Mouse (Mus musculus) kidney, adult 9 months (tissue): ENCODE measurements at regions not wholly inside any gene's neighbourhood (a gene's known extent, or its start where the extent isn't known, plus 50 kb on each side); places are given as distances from the start of the nearest gene placed in this dataset.
A peak's percentile ranks its signal among the peaks of the same experiment; 100 is the strongest.

Experiments used
- DNase-seq: peaks from one replicate; pipeline ENCODE4 v3.0.0; 2022

- no peak for DNase-seq
Observed at GRCm38 (mm10) chr7:115300241-115300640, 556.7 kb downstream of the Insc start.

GRCm38 (mm10) chr7:115308377-115308776, 564.9 kb downstream of the Insc start:
- DNase-seq: no peak

- DNase-seq: peak; percentile 7
Observed at GRCm38 (mm10) chr7:115310400-115311225, 567.1 kb downstream of the Insc start.

DNA sequence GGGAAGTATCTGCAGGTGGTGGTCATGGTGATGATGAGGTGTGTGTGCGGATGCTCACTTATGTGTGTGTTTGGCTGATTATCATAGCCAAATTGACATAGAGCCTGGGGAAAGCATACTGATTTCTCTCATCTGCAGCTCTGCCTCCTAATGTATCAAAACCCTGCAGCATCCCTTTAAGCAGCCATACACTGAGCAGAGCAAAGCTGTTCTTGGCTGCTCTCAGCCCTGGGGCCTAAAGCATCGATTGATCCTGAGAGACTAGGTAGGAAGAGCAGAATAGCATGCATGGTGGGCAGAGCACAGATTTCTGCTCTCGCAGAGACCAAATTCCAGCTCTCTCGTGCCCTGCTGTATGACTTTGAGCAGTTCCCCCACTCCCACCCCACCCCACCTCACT, 576.0 kb downstream of the Insc start:
- DNase-seq: no peak

DNA sequence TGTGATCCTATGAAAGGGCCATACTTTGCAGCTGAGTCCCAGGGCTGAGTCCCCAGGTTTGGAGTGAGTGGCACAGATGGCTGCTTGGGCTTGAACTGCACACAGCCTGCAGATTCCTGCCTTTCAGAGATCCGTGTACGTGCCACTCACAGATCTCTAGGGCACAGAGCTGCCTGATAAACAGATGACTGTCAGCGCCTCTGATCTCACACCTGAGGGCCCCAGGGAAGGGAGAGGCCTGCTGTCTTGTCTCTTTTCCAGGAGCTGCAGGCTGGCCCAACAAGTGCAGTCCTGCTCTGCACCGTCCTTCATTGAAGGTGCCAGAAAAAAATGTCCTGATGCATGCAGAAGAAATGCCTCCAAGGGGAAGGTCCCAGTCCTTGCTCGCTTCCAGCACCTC, 579.5 kb downstream of the Insc start:
- no peak for DNase-seq

DNA sequence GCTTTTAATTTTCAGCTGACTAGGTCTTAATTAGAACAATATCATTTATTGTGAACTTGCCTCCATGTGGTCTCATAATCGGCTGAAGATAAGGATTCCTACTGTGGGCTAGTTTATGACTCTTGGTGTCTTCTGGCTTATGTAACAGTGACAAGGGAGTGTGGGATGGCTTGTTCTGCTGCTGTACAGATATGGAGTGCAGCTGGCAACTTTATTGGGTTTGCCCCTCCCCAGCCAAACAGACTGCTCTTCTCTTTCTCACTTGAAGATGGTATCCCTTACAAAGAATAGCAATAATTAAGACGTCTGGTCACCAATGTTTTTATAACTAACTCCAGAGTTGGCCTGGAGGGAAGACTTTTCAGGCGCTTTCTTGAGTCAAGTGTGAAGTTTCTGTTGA, 584.8 kb downstream of the Insc start:
- no peak for DNase-seq

- DNase-seq: no peak
Observed at GRCm38 (mm10) chr7:115331698-115332097, 588.2 kb downstream of the Insc start.

GRCm38 (mm10) chr7:115333046-115333577, 589.6 kb downstream of the Insc start:
- DNase-seq: peak; percentile 23

DNA sequence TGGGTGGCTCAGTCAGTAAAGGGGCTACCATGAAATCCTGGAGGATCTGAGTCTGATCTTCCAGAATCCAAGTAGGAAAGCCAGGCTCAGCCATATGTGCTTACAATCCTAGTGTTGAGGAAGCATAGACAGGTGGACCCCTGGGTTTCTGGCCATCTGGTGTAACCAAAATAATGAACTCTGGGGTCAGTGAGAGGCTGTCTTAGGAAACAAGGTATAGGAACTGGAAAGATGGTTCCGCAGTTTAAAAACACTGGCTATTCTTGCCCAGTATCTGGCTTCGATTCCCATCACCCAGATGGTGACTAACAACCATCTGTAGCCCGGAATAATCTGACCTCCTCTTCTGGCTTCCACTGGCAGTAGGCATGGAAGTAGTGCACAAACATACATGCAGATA, 591.6 kb downstream of the Insc start:
- DNase-seq: no peak

DNA sequence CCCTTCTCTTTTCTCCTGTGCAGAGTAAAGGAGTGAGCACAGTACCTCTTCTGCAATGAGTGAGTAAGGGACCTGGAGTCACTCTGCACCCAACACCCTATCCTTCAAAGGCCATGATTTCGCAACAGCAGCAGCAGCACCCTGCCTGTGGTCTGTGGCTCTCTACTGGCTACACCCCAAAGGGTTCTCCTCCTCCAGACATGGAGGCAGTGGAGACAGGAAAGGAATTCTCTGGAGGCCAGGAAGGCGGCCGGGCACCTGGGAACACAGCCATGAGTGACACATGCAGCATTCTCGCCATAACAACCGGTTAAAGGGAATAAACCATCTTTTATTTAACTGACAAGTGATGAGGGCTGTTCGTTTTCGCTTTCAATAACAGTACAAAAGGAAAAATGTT, 596.7 kb downstream of the Insc start:
- DNase-seq: no peak

GRCm38 (mm10) chr7:115341007-115341406, 597.5 kb downstream of the Insc start:
- no peak for DNase-seq

GRCm38 (mm10) chr7:115345749-115346148, 602.3 kb downstream of the Insc start:
- DNase-seq: no peak

- no peak for DNase-seq
Observed at GRCm38 (mm10) chr7:115358711-115359110, 615.2 kb downstream of the Insc start.

- no peak for DNase-seq
Observed at GRCm38 (mm10) chr7:115360142-115360541, 616.6 kb downstream of the Insc start.

DNA sequence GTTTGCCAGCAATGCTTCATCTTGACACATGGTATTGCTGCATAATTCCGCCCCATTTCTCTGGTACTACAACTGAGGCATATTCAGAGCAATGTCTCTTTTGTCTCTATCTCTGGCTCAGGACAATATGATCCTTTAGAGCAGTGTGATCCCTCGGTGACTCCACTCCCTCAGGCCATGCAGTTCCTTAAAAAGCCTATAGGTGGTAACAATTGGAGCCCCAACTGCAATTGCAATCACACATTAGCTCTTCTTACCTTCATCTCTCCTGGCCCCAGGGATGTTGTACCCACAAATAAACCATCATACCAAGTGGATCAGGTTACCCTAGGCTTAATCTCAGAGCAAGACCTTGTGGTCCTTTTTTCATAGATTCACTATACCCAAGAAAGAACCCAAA, 618.6 kb downstream of the Insc start:
- DNase-seq: no peak

DNA sequence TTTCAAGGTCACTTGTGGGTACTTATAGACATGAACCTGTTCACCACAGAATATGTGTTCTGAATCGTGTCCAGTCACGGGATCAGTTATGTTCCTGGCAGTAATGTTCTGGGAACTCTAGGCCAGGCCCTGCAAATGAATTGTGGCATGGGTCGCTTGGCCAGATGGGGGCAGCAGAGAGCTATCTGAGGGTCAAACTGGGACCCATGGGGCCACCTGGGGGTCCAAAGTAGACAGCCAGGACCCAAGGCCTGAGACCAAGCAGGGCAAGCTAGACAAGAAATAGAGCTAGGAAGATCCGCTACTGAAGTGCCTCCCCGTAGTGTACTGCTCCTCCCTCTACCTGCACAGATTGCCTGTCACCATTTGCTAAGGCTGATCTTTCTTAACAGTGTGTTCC, 623.4 kb downstream of the Insc start:
- peak; percentile 54 for DNase-seq

- DNase-seq: no peak
Observed at GRCm38 (mm10) chr7:115371143-115371542, 627.6 kb downstream of the Insc start.

- no peak for DNase-seq
Observed at GRCm38 (mm10) chr7:115372921-115373320, 629.4 kb downstream of the Insc start.

- DNase-seq: no peak
Observed at GRCm38 (mm10) chr7:115373781-115374533, 630.5 kb downstream of the Insc start.

DNA sequence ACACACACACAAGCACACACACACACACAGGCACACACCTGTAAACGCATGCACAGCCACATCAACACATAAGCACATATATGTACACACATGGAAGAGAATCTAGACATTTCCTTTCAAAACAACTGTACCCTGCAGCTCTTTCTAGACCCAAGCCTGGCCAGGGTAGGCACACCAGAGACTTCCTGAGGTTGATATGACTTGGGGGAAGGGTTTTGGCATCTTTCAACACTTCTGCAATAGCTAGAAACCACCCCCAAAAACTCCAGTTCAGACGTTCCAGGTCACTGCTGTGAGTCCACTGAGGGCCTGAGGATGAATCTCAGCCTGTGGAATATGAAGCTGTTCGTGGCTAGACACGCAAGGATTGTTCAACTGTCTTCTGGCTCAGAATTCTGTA, 632.6 kb downstream of the Insc start:
- no peak for DNase-seq

DNA sequence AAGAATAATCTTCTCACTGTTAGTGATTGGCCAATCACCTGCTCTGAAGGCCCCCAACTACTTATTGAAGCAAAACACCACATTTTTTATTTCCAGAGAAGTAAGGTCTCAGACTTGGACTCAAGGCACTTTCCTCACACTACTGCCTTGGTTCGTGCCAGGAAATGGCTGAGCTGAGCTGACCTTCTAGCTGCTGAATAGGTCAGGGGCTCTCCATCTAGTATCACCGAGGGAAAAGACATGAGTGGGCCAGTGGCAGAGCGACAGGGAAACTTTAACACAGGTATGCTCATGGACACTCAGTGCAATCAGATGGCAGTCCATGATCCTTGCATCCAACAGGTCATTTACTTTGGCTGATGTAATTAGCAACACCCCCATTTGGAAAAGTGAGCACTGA, 635.3 kb downstream of the Insc start:
- no peak for DNase-seq

GRCm38 (mm10) chr7:115379600-115379999, 636.1 kb downstream of the Insc start:
- no peak for DNase-seq

GRCm38 (mm10) chr7:115380989-115381610, 637.6 kb downstream of the Insc start:
- no peak for DNase-seq

- peak; percentile 31 for DNase-seq
Observed at GRCm38 (mm10) chr7:115382876-115383275, 639.4 kb downstream of the Insc start.
